Mouse (Mus musculus): Measurements from ENCODE around the gene Kcnj8. TPM values are rescaled to one million over a fixed set of nuclear protein-coding genes. Genes with fewer than 3 reads are reported as not detected.

Kcnj8 gene
- polyA plus RNA-seq, 1 experiment from 2014 or later = 8.8 TPM

DNA sequence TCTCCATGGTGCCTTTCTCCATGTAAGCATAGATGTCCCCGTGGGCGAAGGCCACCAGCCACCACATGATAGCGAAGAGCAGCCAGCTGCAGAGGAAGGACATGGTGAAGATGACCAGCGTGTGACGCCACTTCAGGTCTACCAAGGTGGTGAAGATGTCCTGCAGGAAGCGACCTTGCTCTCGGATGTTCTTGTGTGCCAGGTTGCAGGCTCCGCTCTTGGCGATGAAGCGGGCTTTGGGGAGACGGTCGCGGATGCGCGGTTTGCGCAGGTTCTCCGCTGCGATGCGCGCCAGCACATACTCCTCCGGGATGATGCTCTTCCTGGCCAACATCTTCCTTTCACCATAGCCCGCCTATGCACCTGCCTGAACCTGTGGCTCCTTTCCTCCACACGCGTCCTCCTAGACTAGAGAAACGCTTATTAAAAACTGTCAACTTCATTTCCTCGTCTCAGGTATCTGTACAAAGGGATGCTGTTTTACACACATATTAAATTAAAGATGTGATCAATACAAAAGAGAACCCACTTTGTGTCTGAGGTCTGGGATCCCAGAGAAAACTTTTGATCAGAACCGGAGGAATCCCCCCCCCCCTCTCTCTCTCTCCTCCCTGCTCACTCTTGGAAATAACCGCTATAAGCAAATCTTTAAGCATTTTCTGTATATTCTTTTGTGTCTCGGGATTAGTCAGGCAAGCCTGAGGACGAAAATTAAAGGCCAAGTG is 1.2 kb downstream of the Kcnj8 start:
- Histone ChIP-seq H3K9ac (no peak overlapping the region), H3K9me3 (replicated peaks) (no peaks in the 10 kb centered on the region), H3K36me3 (ENCODE audit: poor library complexity, severe bottlenecking) (no peaks in the 10 kb centered on the region), H3K27ac (no peak overlapping the region), H3K4me2 (peak overlapping the region; percentile 87), H3K4me1 (peaks cover 23% of the 10 kb centered on the region), H3K27me3 (peaks cover 68% of the 10 kb centered on the region), H3K4me3 (peak overlapping the region; percentile 47)
- no peak for ATAC-seq
- WGBS = 6% methylated on average over 30 of the region's 30 CpGs

DNA sequence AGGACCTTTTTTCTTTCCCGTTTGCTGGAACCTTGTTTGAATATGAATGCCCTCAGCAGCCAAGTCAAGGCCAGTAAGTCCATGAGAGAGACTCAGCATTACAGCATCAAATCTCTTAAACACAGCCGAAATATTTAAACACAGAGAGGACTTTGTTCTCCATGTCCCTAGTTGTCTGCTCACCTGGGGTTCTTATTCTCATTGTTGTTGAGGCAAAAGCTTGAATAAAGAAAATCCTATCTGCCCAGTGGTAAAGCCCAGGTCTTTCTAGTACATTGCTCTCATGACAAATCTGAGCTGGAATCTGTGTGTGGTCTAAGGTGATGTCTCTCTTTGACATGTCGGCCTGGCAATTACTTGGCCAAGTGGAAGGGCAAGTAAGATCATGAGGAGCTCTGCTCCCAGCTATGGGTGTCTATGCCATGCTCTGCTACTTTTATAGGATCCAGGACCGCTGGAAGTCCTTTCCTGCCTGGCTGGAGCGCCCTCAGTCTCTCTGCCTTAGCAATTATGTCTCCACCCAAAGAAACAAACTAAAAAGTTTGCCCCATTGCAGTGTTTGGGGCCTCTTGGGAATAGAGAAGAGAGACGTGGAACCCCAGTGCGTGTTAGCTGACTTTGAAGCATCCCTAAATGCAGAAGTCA is 2.6 kb downstream of the Kcnj8 start:
- ATAC-seq = no peak
- Histone ChIP-seq H3K36me3 (ENCODE audit: poor library complexity, severe bottlenecking) (no peaks in the 10 kb centered on the region), H3K27ac (no peak overlapping the region), H3K27me3 (peaks cover 65% of the 10 kb centered on the region), H3K9me3 (replicated peaks) (no peaks in the 10 kb centered on the region), H3K4me1 (peaks cover 23% of the 10 kb centered on the region), H3K9ac (no peak overlapping the region), H3K4me2 (no peak overlapping the region), H3K4me3 (no peak overlapping the region)
- WGBS = 46% methylated on average over 7 of the region's 7 CpGs

DNA sequence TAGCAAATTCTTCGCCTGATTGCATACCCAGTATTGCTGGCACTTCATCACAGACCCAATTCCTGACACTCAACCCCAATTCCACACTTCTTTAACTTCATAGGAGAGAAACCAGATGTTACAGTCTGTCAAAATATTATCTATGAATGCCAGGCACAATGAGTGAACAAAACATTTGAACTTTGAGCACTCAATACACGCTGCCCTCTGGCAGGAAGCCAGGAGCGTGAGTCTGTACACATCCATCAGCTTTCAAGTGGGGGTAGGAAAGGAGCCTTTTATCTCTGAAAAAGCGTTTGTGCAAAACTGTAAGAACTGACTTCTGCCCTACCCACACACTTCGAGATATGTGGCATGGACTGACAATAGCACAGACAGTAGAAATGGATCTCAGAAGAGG is 4.0 kb downstream of the Kcnj8 start:
- no peak overlapping the region for H3K4me2 ChIP-seq
- H3K4me1 ChIP-seq = peaks cover 23% of the 10 kb centered on the region
- H3K36me3 ChIP-seq (ENCODE audit: poor library complexity, severe bottlenecking) = no peaks in the 10 kb centered on the region
- H3K4me3 ChIP-seq = no peak overlapping the region
- H3K27me3 ChIP-seq = peaks cover 53% of the 10 kb centered on the region
- H3K9ac ChIP-seq = no peak overlapping the region
- H3K27ac ChIP-seq = no peak overlapping the region
- WGBS = 45% methylated on average over 5 of the region's 5 CpGs
- ATAC-seq = no peak
- H3K9me3 ChIP-seq (replicated peaks) = no peaks in the 10 kb centered on the region

DNA sequence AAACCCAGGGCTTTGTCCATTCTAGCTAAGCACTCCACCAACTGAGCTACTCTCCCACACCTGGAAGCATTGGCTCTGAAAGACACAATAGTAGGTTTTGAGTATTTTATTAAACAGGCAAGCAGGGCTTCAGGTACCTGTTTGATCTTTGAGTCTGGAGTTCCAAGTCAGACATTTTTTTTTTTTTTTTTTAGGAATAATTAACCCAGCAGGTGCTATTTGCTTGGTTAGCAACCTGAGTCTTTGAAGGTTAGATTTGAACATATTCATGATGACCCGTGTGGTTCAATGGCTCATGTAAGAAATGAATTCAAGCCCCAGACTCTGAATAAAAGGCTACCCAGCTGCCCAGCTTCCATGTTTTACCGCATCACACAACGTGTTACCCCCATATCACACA is 6.7 kb downstream of the Kcnj8 start:
- no peak overlapping the region for H3K27ac ChIP-seq
- H3K4me3 ChIP-seq = no peak overlapping the region
- H3K36me3 ChIP-seq (ENCODE audit: poor library complexity, severe bottlenecking) = no peaks in the 10 kb centered on the region
- H3K9me3 ChIP-seq (replicated peaks) = no peaks in the 10 kb centered on the region
- WGBS = 95% methylated on average over 3 of the region's 3 CpGs
- no peak overlapping the region for H3K4me2 ChIP-seq
- H3K4me1 ChIP-seq = no peaks in the 10 kb centered on the region
- no peak for ATAC-seq
- peaks cover 27% of the 10 kb centered on the region for H3K27me3 ChIP-seq
- H3K9ac ChIP-seq = no peak overlapping the region

DNA sequence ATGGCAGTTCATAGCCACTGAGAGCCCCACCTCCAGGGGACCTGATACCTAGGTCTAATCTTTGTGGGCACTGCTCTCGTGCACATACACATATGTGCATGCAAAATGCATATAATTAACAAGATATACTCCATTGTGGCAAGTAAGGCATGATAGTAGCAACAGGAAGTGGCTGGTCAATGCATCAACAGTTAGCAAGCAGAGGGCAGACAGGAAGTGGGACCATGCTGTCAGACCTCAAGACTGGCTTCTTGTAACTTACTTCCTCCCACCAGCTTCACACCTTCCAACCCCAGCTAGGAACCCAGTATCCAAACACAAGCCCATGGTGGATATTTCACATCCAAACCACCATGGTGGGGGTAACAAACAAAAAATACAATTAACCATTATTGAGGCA is 10.3 kb downstream of the Kcnj8 start:
- Histone ChIP-seq H3K9me3 (replicated peaks) (no peaks in the 10 kb centered on the region), H3K27ac (no peak overlapping the region), H3K4me2 (no peak overlapping the region), H3K4me1 (no peaks in the 10 kb centered on the region), H3K9ac (no peak overlapping the region), H3K4me3 (no peak overlapping the region), H3K36me3 (ENCODE audit: poor library complexity, severe bottlenecking) (no peaks in the 10 kb centered on the region), H3K27me3 (peaks cover 5% of the 10 kb centered on the region; the same call in 1 of the 2 replicates)
- ATAC-seq = no peak
- WGBS = 68% methylated on average over 1 of the region's 1 CpGs

DNA sequence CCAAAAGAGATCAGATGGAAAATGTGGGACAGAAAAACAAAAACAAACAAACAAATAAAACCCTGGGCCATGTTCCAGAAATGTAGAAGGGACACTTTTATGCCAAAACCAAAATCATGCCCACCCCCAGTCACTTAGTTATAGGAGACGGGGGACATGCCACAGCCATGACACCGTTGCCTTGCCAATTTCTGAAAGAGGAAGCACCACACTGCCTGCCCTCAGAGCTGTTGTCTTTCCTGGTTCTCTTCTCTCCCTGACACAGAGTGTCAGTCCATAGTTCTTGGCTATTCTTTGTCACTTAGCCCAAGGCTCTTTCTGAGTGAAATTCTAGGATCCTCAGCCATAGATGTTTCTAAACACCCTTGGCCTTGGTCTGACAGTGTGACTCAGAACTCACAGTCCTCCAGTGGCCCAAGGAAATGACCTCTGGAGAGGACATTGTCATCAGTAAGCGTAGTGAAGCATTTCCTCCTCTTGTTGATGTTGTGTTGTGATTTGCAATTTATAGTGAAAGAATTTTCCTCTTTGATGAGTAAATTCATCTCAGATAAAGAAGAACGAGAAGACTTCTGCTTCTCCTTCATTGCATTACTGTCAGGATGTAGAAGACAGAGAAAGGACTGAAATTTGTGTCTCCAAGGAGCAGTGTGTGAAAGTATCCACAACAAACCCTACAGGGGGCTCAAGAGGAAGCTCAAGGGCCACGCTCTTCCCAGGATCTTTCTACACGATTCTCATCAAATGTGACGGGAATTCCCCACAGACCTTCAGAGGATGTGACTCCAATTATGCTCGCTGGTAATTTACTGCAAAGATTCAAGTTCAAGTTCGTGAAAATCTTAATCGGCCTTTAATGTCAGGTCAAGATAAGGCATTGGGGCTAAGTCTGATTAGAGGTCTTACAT is 12.4 kb downstream of the Kcnj8 start:
- Histone ChIP-seq H3K9ac (no peak overlapping the region), H3K4me1 (no peaks in the 10 kb centered on the region), H3K9me3 (replicated peaks) (no peaks in the 10 kb centered on the region), H3K36me3 (ENCODE audit: poor library complexity, severe bottlenecking) (no peaks in the 10 kb centered on the region), H3K27ac (no peak overlapping the region), H3K4me3 (no peak overlapping the region), H3K27me3 (no peaks in the 10 kb centered on the region), H3K4me2 (no peak overlapping the region)
- ATAC-seq = no peak
- WGBS = 84% methylated on average over 10 of the region's 10 CpGs

DNA sequence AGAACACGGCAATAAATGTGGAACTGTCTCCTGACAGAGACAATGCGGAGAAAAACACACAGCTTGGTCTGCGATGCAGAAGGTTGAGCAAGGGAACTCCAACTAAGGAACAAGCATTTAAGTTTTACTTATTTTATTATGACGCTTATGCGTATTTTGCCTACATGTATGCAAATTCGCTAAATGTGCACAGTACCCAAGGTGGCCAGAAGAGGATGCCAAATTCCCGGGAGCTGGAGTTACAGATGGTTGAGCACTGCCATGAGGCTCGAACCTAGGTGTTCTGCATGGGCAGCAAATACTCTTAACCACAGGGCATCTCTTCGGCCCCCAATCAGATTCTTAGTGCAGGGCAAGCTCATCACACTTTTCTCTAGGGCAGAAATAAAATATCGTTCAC is 13.3 kb downstream of the Kcnj8 start:
- 84% methylated on average over 10 of the region's 10 CpGs for WGBS
- H3K4me3 ChIP-seq = no peak overlapping the region
- no peaks in the 10 kb centered on the region for H3K9me3 ChIP-seq (replicated peaks)
- H3K27me3 ChIP-seq = no peaks in the 10 kb centered on the region
- H3K36me3 ChIP-seq (ENCODE audit: poor library complexity, severe bottlenecking) = no peaks in the 10 kb centered on the region
- no peaks in the 10 kb centered on the region for H3K4me1 ChIP-seq
- no peak overlapping the region for H3K4me2 ChIP-seq
- H3K27ac ChIP-seq = no peak overlapping the region
- ATAC-seq = no peak
- H3K9ac ChIP-seq = no peak overlapping the region

DNA sequence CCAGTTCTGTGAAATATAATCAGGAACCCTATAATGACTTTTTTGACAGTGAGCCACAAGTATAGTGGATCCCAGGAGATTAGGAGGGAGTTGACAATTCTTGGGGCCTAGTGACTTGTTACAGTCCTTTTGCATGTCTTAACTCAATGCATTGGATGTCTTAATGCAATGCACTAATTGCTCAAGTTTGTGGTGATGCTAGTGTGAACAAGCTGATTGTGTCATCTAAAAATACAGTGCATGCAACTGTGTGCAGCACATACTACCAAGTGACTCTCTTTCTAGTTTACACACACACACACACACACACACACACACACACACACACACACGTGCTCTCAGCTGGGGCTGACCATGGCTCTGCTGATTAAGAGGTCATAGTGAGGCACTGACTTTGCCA is 15.4 kb downstream of the Kcnj8 start:
- WGBS = 44% methylated on average over 1 of the region's 1 CpGs

DNA sequence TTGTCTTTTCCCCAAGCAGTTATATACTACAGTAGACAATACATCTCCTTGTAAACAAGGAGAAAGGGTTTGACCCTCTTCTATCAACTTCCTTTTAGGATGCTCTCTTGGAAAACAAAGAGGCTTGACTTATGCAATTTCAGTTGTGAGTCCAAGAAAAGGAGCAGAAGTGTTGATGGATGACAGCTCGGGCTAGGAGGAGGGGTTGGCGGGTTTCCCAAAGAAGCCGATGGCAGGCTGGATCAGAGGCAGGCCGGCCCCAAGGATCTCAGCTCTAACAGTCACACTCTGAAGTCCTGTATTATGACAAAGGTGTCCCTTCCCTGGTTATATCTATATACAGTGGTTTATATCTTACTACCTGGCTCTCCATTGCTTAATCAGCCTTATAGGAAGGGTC is 19.9 kb downstream of the Kcnj8 start:
- no peak overlapping the region for H3K4me3 ChIP-seq
- H3K9me3 ChIP-seq (replicated peaks) = no peaks in the 10 kb centered on the region
- no peaks in the 10 kb centered on the region for H3K27me3 ChIP-seq
- no peak overlapping the region for H3K9ac ChIP-seq
- WGBS = 86% methylated on average over 4 of the region's 4 CpGs
- H3K27ac ChIP-seq = no peak overlapping the region
- H3K36me3 ChIP-seq (ENCODE audit: poor library complexity, severe bottlenecking) = no peaks in the 10 kb centered on the region
- H3K4me1 ChIP-seq = no peaks in the 10 kb centered on the region
- no peak for ATAC-seq
- H3K4me2 ChIP-seq = no peak overlapping the region

More for the DNA sequence above, 15.4 kb downstream of the Kcnj8 start:
- Histone ChIP-seq H3K4me3 (no peak overlapping the region), H3K9ac (no peak overlapping the region), H3K27me3 (no peaks in the 10 kb centered on the region), H3K9me3 (replicated peaks) (no peaks in the 10 kb centered on the region), H3K36me3 (ENCODE audit: poor library complexity, severe bottlenecking) (no peaks in the 10 kb centered on the region), H3K4me2 (no peak overlapping the region), H3K27ac (no peak overlapping the region), H3K4me1 (no peaks in the 10 kb centered on the region)
- ATAC-seq = no peak

DNA sequence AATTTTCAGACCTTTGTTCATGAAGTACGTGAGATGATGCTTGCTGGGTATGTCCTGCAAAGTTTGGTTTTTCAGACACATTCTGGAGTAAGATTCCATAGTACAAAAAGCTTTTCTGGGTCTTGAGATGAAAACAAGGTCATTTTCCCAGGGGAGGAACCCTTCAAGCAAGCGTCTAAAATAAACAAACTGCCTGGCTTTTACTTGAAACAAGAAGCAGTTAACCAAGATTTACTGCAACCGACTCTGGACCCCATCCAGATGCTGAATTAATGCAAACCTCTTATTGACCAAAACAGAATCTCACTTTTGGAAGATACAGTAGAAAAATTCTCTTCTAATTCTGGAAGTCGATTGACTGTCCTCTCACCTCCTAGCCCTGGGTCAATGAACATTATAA is 20.5 kb downstream of the Kcnj8 start:
- H3K36me3 ChIP-seq (ENCODE audit: poor library complexity, severe bottlenecking) = no peaks in the 10 kb centered on the region
- H3K4me2 ChIP-seq = no peak overlapping the region
- H3K9me3 ChIP-seq (replicated peaks) = no peaks in the 10 kb centered on the region
- ATAC-seq = no peak
- H3K27ac ChIP-seq = no peak overlapping the region
- no peaks in the 10 kb centered on the region for H3K27me3 ChIP-seq
- no peak overlapping the region for H3K4me3 ChIP-seq
- WGBS = 76% methylated on average over 4 of the region's 4 CpGs
- no peaks in the 10 kb centered on the region for H3K4me1 ChIP-seq
- H3K9ac ChIP-seq = no peak overlapping the region

DNA sequence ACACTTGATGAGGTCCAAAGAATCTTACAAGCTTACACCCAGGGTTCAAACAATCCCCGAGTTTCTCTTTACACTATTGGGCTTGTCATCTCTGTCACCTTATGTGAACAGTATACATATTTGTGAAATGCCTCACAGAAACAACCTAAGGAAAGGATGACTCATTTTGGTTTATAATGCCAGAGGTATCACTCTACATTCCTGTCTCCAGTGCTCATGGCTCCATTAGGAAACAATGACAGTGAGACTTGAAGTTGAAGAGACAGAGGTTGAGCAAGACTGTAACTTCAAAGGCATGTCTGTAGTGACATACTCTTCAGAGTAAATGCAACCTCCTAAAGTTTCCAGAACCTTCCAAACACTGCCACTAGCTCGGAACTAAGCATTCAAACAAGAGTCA is 23.0 kb downstream of the Kcnj8 start:
- H3K9ac ChIP-seq = no peak overlapping the region
- 79% methylated on average over 2 of the region's 2 CpGs for WGBS
- H3K36me3 ChIP-seq (ENCODE audit: poor library complexity, severe bottlenecking) = no peaks in the 10 kb centered on the region
- H3K27me3 ChIP-seq = no peaks in the 10 kb centered on the region
- H3K4me3 ChIP-seq = no peak overlapping the region
- H3K4me2 ChIP-seq = no peak overlapping the region
- H3K9me3 ChIP-seq (replicated peaks) = no peaks in the 10 kb centered on the region
- H3K4me1 ChIP-seq = no peaks in the 10 kb centered on the region
- H3K27ac ChIP-seq = no peak overlapping the region
- ATAC-seq = no peak

DNA sequence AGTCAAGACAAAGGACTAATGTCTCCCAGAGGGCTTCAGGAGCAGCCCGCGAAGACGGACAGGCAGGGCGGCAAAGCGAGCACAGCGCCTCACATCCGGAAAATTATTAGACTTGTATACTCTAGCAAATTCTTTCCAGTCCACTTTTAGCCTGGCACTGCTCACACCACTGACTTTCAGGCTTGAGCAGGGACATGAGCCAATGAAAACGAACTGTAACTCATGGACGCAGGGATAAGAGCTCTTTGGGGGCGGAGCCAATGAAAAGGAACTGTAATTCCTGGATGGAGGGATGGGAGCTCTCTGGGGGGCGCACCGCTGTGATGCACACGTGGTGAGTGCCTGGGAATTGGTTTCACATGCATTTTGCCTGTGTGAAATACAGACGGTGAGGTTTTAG is 26.3 kb downstream of the Kcnj8 start:
- Histone ChIP-seq H3K27me3 (no peaks in the 10 kb centered on the region), H3K4me3 (no peak overlapping the region), H3K36me3 (ENCODE audit: poor library complexity, severe bottlenecking) (no peaks in the 10 kb centered on the region), H3K9ac (no peak overlapping the region), H3K4me1 (no peaks in the 10 kb centered on the region), H3K27ac (no peak overlapping the region), H3K9me3 (replicated peaks) (no peaks in the 10 kb centered on the region), H3K4me2 (peak overlapping the region; percentile 27; the same call in 1 of the 2 replicates)
- ATAC-seq = no peak
- WGBS = 57% methylated on average over 14 of the region's 14 CpGs

All from forebrain, embryonic 13.5 days (tissue).